Comparison of ENCODE assay signal across 8 mouse cellular contexts in genomic region chr3:20034719-20035404, GRCm38 (mm10). TPM values are rescaled to one million over a fixed set of nuclear protein-coding genes. Genes with fewer than 3 reads are reported as not detected.
DNase-seq lines count a peak whose midpoint lies in the region; ATAC-seq and TF ChIP-seq lines count a peak whose summit lies in the region.

TSS of gene Hps3 (minus strand) at chr3:20035315.

- peaks cover 18% of the 10 kb centered on the region for H3K4me1 ChIP-seq in G1E (ENCODE audit: insufficient read depth, low read depth, low read length)
- 0 out of 2 replicates have a peak, but pooled peaks cover 6% of the 10 kb centered on the region for H3K4me1 ChIP-seq in forebrain, postnatal 0 days (ENCODE audit: insufficient read depth)
- peaks cover 8% of the 10 kb centered on the region for H3K4me1 ChIP-seq in lung, embryonic 16.5 days (replicated peaks; ENCODE audit: control insufficient read depth, insufficient read depth, low read length)

- peak within 1 kb of the TSS; percentile 68 for H3K4me2 ChIP-seq in forebrain, postnatal 0 days (ENCODE audit: low read depth)
- peak within 1 kb of the TSS; percentile 85 for H3K4me2 ChIP-seq in lung, embryonic 16.5 days (ENCODE audit: low read depth, low read length)

- no peaks in the 10 kb centered on the region for H3K27me3 ChIP-seq in G1E (ENCODE audit: insufficient read depth, low read length)
- H3K27me3 ChIP-seq in forebrain, postnatal 0 days (ENCODE audit: insufficient read depth, low read length): no peaks in the 10 kb centered on the region
- H3K27me3 ChIP-seq in lung, embryonic 16.5 days (ENCODE audit: control insufficient read depth, insufficient read depth, low read depth, low read length): no peaks in the 10 kb centered on the region

- peak within 1 kb of the TSS; percentile 71 for H3K9ac ChIP-seq in forebrain, postnatal 0 days
- peak within 1 kb of the TSS; percentile 76 for H3K9ac ChIP-seq in lung, embryonic 16.5 days (ENCODE audit: low read length)

- peak within 1 kb of the TSS; percentile 94 for H3K4me3 ChIP-seq in G1E (ENCODE audit: low read depth, low read length)
- H3K4me3 ChIP-seq in forebrain, postnatal 0 days (ENCODE audit: low read depth, low read length): peak within 1 kb of the TSS; percentile 85
- peak within 1 kb of the TSS; percentile 97 for H3K4me3 ChIP-seq in lung, embryonic 16.5 days (ENCODE audit: low read length)

- H3K9me3 ChIP-seq in G1E (replicated peaks): no peaks in the 10 kb centered on the region
- no peaks in the 10 kb centered on the region for H3K9me3 ChIP-seq in forebrain, postnatal 0 days (ENCODE audit: low read length)
- H3K9me3 ChIP-seq in lung, embryonic 16.5 days (ENCODE audit: control insufficient read depth, low read length): no peaks in the 10 kb centered on the region

- DNase-seq in G1E (ENCODE audit: low spot score): peak; percentile 80
- DNase-seq in cerebellum, adult 18-20 months: peak; percentile 90 to 92
- peak; percentile 89 for DNase-seq in forebrain, postnatal 0 days
- peak; percentile 84 for DNase-seq in heart, postnatal 4 days
- DNase-seq in layer of hippocampus, adult 9-10 months (ENCODE audit: low spot score): peak; percentile 69
- DNase-seq in ovary, postnatal 10 days (ENCODE audit: low spot score): peak; percentile 58
- peak; percentile 76 for DNase-seq in thymus, postnatal 10 days (ENCODE audit: low spot score in 2 of 2)

- peak within 1 kb of the TSS; percentile 74 for H3K27ac ChIP-seq in forebrain, postnatal 0 days (ENCODE audit: low read depth, low read length)
- H3K27ac ChIP-seq in lung, embryonic 16.5 days (ENCODE audit: low read length): peak within 1 kb of the TSS; percentile 82

- H3K36me3 ChIP-seq in G1E (replicated peaks): peaks cover 15% of the 10 kb centered on the region
- no peaks in the 10 kb centered on the region for H3K36me3 ChIP-seq in forebrain, postnatal 0 days (ENCODE audit: insufficient read depth)
- no peaks in the 10 kb centered on the region for H3K36me3 ChIP-seq in lung, embryonic 16.5 days (ENCODE audit: control insufficient read depth, insufficient read depth, low read length)

- TF ChIP-seq CTCF in G1E (IDR thresholded peaks at IDR 0.05; ENCODE audit: low read depth, low read length): no peak
- peak; percentile 33 for TF ChIP-seq CTCF in forebrain, postnatal 0 days (IDR thresholded peaks at IDR 0.05; ENCODE audit: low read depth)

- 2% methylated on average over 47 of the region's 47 CpGs for WGBS in forebrain, postnatal 0 days
- under 1% methylated on average over 47 of the region's 47 CpGs for WGBS in lung, embryonic 16.5 days

- peak; percentile 95 for ATAC-seq in G1E (ENCODE audit: extremely low read depth, insufficient number of reproducible peaks, low FRiP score, poor library complexity, severe bottlenecking)
- ATAC-seq in forebrain, postnatal 0 days: peak; percentile 99
- ATAC-seq in lung, embryonic 16.5 days (ENCODE audit: low read depth): peak; percentile 99

RNA-seq across cellular contexts. Expression of gene Hps3, which starts in this region (rescaled TPM):
- total RNA-seq in G1E (2014; fragmentation: Nextera tagmentation) (27.5 and 32.2 TPM in 2 replicates), G1E (2017) (39.1 and 39.3 TPM in 2 replicates)
- 15.0 and 16.3 TPM in 2 replicates for polyA plus RNA-seq in G1E (2012)
- 19.7 and 20.7 TPM in 2 replicates for total RNA-seq in forebrain, postnatal 0 days (2014; rRNA removed)
- polyA plus RNA-seq in forebrain, postnatal 0 days (2015; fragmentation: Nextera tagmentation; extraction: Ambion mirVana): 6.2 and 10.6 TPM in 2 replicates
- total RNA-seq in heart, postnatal 4 days (2021): 10 to 100 TPM; 11.1 to 12.5 TPM
- 11.4 and 12.2 TPM in 2 replicates for polyA plus RNA-seq in lung, embryonic 16.5 days (2015; fragmentation: Nextera tagmentation; extraction: Ambion mirVana)

Comparison
In these comparisons a context has a peak if more than half of its experiments do, and no peak if none do; other contexts are left out.
1. Peak in every context shown above with its lines: DNase-seq, ATAC-seq, H3K4me3 ChIP-seq and H3K27ac ChIP-seq.